Mouse (Mus musculus) olfactory bulb, adult 2 months (tissue): ENCODE measurements at regions not wholly inside any gene's neighbourhood (a gene's known extent, or its start where the extent isn't known, plus 50 kb on each side); places are given as distances from the start of the nearest gene placed in this dataset.

Experiments used
- CTCF ChIP-seq: fragments of 200-500 bp; IDR thresholded peaks from 2 replicates; pipeline ENCODE4 v1.5.1; 2012; ENCODE audit warnings: low read depth, mild to moderate bottlenecking, low read length, moderate library complexity; ENCODE audit not compliant: insufficient read depth
- POLR2A ChIP-seq: fragments of 200-500 bp; IDR thresholded peaks from 2 replicates; pipeline ENCODE4 v1.6.1; 2012; ENCODE audit warnings: mild to moderate bottlenecking, low read depth, low read length, moderate library complexity; ENCODE audit not compliant: insufficient read depth

DNA sequence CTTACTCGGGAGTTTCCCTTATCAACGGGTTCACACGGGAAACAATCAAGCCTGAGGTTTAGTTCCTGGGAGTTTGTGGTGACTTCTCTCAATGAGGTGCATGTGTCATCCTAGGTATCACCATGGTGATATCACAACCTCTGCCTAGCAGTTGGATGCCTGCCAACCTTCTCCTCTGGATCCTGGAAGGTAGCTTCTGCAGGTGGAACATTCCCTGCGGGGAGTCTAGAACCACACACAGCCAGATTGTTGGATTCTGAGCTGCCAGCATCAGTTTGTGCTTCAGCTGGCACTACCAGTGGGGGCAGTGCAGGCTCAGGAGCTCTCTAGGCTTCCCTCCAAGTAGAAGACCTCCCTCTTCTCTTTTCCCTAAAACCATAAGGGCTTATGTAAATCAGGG, 581.8 kb downstream of the Tox3 start:
- TF ChIP-seq POLR2A (no peak), CTCF (no peak)
